Mouse (Mus musculus): Measurements from ENCODE around the gene Ten1. TPM values are rescaled to one million over a fixed set of nuclear protein-coding genes. Genes with fewer than 3 reads are reported as not detected.
A peak's percentile ranks its signal among the peaks of the same experiment; 100 is the strongest.

Gene Ten1
- polyA plus RNA-seq, 1 experiment from 2014 or later: 79.0 TPM

- 45% methylated on average over 5 of the region's 5 CpGs for WGBS
- Histone ChIP-seq H3K4me1 (ENCODE audit: insufficient read depth, low read depth, low read length) (peaks cover 7% of the 10 kb centered on the region; the same call in 1 of the 2 replicates), H3K4me3 (ENCODE audit: low read depth, low read length) (no peak overlapping the region), H3K9ac (replicated peaks; ENCODE audit: low read depth) (no peak overlapping the region), H3K9me3 (ENCODE audit: low read length) (no peaks in the 10 kb centered on the region), H3K27me3 (replicated peaks; ENCODE audit: insufficient read depth, low read length) (no peaks in the 10 kb centered on the region), H3K4me2 (replicated peaks; ENCODE audit: low read depth, low read length) (no peak overlapping the region), H3K36me3 (ENCODE audit: insufficient read depth, low read length) (0 out of 2 replicates have a peak, but pooled peaks cover 4% of the 10 kb centered on the region), H3K27ac (ENCODE audit: low read length) (peak overlapping the region; percentile 39)
- DNase-seq (ENCODE audit: low spot score): peak; percentile 64
- ATAC-seq: no peak
- TF ChIP-seq EP300 (IDR thresholded peaks at IDR 0.05): no peak
- peak; percentile 46 for TF ChIP-seq CTCF (IDR thresholded peaks at IDR 0.05)
Observed at GRCm38 (mm10) chr11:116195252-116195651, 3.4 kb upstream of the Ten1 start.

DNA sequence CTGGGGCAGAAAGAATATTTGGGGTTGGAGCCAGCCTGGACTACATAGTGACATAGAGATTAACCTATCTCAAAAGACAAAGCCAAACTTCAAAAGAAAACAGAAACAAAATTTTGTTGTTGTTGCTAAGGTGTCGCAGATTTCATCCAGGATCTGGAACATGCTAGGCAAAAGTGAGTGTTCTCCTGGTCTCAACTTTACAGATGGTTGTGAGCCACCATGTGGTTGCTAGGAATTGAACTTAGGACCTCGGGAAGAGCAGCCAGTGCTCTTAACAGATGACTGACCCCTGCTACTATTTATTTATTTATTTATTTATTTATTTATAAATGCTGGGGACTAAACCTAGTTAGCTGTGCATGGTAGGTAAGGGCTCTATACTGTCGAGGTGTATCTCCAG, 2.3 kb upstream of the Ten1 start:
- Histone ChIP-seq H3K9me3 (ENCODE audit: low read length) (no peaks in the 10 kb centered on the region), H3K4me2 (replicated peaks; ENCODE audit: low read depth, low read length) (no peak overlapping the region), H3K9ac (replicated peaks; ENCODE audit: low read depth) (no peak overlapping the region), H3K27ac (ENCODE audit: low read length) (no peak overlapping the region), H3K36me3 (ENCODE audit: insufficient read depth, low read length) (no peaks in the 10 kb centered on the region), H3K27me3 (replicated peaks; ENCODE audit: insufficient read depth, low read length) (no peaks in the 10 kb centered on the region), H3K4me1 (ENCODE audit: insufficient read depth, low read depth, low read length) (peaks cover 7% of the 10 kb centered on the region; the same call in 1 of the 2 replicates), H3K4me3 (ENCODE audit: low read depth, low read length) (no peak overlapping the region)
- no peak for ATAC-seq
- no peak for DNase-seq (ENCODE audit: low spot score)
- TF ChIP-seq CTCF (IDR thresholded peaks at IDR 0.05): no peak
- no peak for TF ChIP-seq EP300 (IDR thresholded peaks at IDR 0.05)
- 90% methylated on average over 3 of the region's 3 CpGs for WGBS

- no peak overlapping the region for H3K9ac ChIP-seq (replicated peaks; ENCODE audit: low read depth)
- H3K4me2 ChIP-seq (replicated peaks; ENCODE audit: low read depth, low read length): peak overlapping the region; percentile 85; the same call in 1 of the 2 replicates
- no peak for DNase-seq (ENCODE audit: low spot score)
- no peak for TF ChIP-seq CTCF (IDR thresholded peaks at IDR 0.05)
- no peak for TF ChIP-seq EP300 (IDR thresholded peaks at IDR 0.05)
- no peaks in the 10 kb centered on the region for H3K36me3 ChIP-seq (ENCODE audit: insufficient read depth, low read length)
- peak overlapping the region; percentile 79; the same call in 1 of the 2 replicates for H3K4me3 ChIP-seq (ENCODE audit: low read depth, low read length)
- H3K27me3 ChIP-seq (replicated peaks; ENCODE audit: insufficient read depth, low read length): no peaks in the 10 kb centered on the region
- WGBS: 93% methylated on average over 18 of the region's 18 CpGs
- no peak for ATAC-seq
- H3K27ac ChIP-seq (ENCODE audit: low read length): no peak overlapping the region
- H3K9me3 ChIP-seq (ENCODE audit: low read length): no peaks in the 10 kb centered on the region
- H3K4me1 ChIP-seq (ENCODE audit: insufficient read depth, low read depth, low read length): peaks cover 7% of the 10 kb centered on the region; the same call in 1 of the 2 replicates
Observed at GRCm38 (mm10) chr11:116196866-116197583, 1.6 kb upstream of the Ten1 start.

- Histone ChIP-seq H3K27me3 (replicated peaks; ENCODE audit: insufficient read depth, low read length) (no peaks in the 10 kb centered on the region), H3K27ac (ENCODE audit: low read length) (0 out of 2 replicates have a peak overlapping the region, but pooled peaks have one; percentile 97), H3K4me3 (ENCODE audit: low read depth, low read length) (peak overlapping the region; percentile 79; the same call in 1 of the 2 replicates), H3K9ac (replicated peaks; ENCODE audit: low read depth) (no peak overlapping the region), H3K4me1 (ENCODE audit: insufficient read depth, low read depth, low read length) (peaks cover 7% of the 10 kb centered on the region; the same call in 1 of the 2 replicates), H3K9me3 (ENCODE audit: low read length) (no peaks in the 10 kb centered on the region), H3K4me2 (replicated peaks; ENCODE audit: low read depth, low read length) (peak overlapping the region; percentile 85; the same call in 1 of the 2 replicates), H3K36me3 (ENCODE audit: insufficient read depth, low read length) (no peaks in the 10 kb centered on the region)
- DNase-seq (ENCODE audit: low spot score) (no peak), ATAC-seq (no peak)
- WGBS: 77% methylated on average over 6 of the region's 6 CpGs
- TF ChIP-seq EP300 (IDR thresholded peaks at IDR 0.05): no peak
- TF ChIP-seq CTCF (IDR thresholded peaks at IDR 0.05): no peak
Observed at GRCm38 (mm10) chr11:116197584-116197906, 1.1 kb upstream of the Ten1 start.

- Histone ChIP-seq H3K4me3 (ENCODE audit: low read depth, low read length) (peak overlapping the region; percentile 79), H3K9me3 (ENCODE audit: low read length) (no peaks in the 10 kb centered on the region), H3K36me3 (ENCODE audit: insufficient read depth, low read length) (no peaks in the 10 kb centered on the region), H3K4me1 (ENCODE audit: insufficient read depth, low read depth, low read length) (peaks cover 7% of the 10 kb centered on the region; the same call in 1 of the 2 replicates), H3K9ac (replicated peaks; ENCODE audit: low read depth) (peak overlapping the region; percentile 95), H3K27me3 (replicated peaks; ENCODE audit: insufficient read depth, low read length) (no peaks in the 10 kb centered on the region), H3K27ac (ENCODE audit: low read length) (peak overlapping the region; percentile 97), H3K4me2 (replicated peaks; ENCODE audit: low read depth, low read length) (peak overlapping the region; percentile 85)
- TF ChIP-seq EP300 (IDR thresholded peaks at IDR 0.05) (no peak), CTCF (IDR thresholded peaks at IDR 0.05) (no peak)
- ATAC-seq (no peak), DNase-seq (ENCODE audit: low spot score) (peak; percentile 29)
- 20% methylated on average over 13 of the region's 13 CpGs for WGBS
Observed at GRCm38 (mm10) chr11:116198132-116198531, 523 bp upstream of the Ten1 start.

DNA sequence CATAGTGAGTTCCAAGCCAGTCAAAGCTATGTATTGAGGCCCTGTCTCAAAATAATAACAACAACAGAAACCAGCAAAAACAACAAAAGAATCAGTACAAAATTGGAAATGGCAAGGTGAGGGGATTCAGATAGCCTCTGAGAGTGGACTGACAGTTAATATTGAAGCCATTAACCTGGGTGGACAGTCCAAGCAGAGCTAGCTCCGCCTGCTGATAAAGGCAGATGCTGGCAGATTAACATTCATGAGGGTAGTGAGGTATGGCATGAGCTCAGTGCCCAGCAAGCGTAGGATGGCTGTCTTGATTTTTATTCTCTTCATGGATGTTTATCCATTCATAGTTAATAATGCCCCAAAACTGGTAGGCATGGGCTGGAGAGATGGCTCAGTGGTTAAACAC, 2.5 kb downstream of the Ten1 start:
- Histone ChIP-seq H3K4me3 (ENCODE audit: low read depth, low read length) (no peak overlapping the region), H3K9me3 (ENCODE audit: low read length) (no peaks in the 10 kb centered on the region), H3K27me3 (replicated peaks; ENCODE audit: insufficient read depth, low read length) (no peaks in the 10 kb centered on the region), H3K9ac (replicated peaks; ENCODE audit: low read depth) (no peak overlapping the region), H3K4me1 (ENCODE audit: insufficient read depth, low read depth, low read length) (peaks cover 7% of the 10 kb centered on the region; the same call in 1 of the 2 replicates), H3K36me3 (ENCODE audit: insufficient read depth, low read length) (no peaks in the 10 kb centered on the region), H3K27ac (ENCODE audit: low read length) (no peak overlapping the region), H3K4me2 (replicated peaks; ENCODE audit: low read depth, low read length) (no peak overlapping the region)
- TF ChIP-seq CTCF (IDR thresholded peaks at IDR 0.05) (no peak), EP300 (IDR thresholded peaks at IDR 0.05) (no peak)
- DNase-seq (ENCODE audit: low spot score) (no peak), ATAC-seq (no peak)
- 95% methylated on average over 2 of the region's 2 CpGs for whole genome bisulfite sequencing

Data from lung, postnatal 0 days (tissue).